Mouse (Mus musculus): ENCODE results near the gene Mtg1. TPM values are rescaled to one million over a fixed set of nuclear protein-coding genes. Genes with fewer than 3 reads are reported as not detected.
A peak's percentile ranks its signal among the peaks of the same experiment; 100 is the strongest.

Mtg1 gene
- polyA plus RNA-seq (2015; fragmentation: Nextera tagmentation; extraction: Ambion mirVana), result 15.4 and 17.0 TPM in 2 replicates

DNA sequence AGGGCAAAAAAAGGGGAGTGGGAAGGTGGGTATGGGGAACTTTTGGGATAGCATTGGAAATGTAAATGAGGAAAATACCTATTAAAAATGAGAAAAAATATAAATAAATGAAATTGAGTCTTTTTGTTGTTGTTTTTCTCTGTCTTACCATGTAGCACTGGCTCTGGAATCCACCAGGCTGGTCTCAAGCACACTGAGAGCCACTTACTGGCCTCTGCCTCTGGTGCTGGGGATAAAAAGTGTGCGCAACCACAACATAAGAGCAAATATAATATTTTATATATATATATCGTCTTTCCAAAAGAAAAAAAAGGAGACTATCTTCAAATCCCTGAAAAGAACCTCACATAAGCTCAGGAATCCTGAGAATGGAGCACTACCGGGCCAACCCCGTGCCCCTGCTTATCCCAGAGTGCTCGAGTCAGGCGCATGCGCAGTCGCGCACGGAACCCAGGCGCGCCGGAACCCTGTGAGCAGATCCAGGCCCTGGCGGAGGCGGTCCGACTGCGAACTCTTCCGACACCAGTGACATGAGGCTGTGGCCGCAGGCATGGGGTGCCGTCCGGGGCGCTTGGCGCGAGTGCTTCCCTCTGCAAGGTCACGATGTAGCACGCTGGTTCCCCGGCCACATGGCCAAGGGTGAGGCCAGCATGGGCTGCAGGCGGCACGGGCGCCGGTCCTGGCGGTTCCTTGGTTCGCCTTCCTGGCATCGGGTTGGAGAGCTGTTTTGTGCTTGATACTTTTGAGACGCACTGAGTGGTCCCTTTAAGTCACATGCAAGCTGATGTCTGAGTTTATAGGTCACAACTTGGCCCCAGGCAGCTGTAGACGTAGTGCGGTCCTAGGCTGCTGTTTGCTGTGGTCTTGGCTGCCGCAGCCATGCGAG, at the start of gene Mtg1:
Mtg1 (plus strand) TSS at position 430 of the 886 bp plus-strand sequence.
- H3K27ac ChIP-seq (replicated peaks), result peak within 1 kb of the TSS; percentile 67
- H3K9ac ChIP-seq, result peak within 1 kb of the TSS; percentile 74
- H3K4me2 ChIP-seq, result peak within 1 kb of the TSS; percentile 79
- no peaks in the 10 kb centered on the region for H3K27me3 ChIP-seq
- peak within 1 kb of the TSS; percentile 76 for H3K4me3 ChIP-seq (replicated peaks)
- WGBS (ENCODE audit: insufficient replicate concordance), result 2% methylated on average over 39 of the region's 39 CpGs
- ATAC-seq (ENCODE audit: insufficient read depth), result peak; percentile 97
- H3K4me1 ChIP-seq (replicated peaks), result peaks cover 14% of the 10 kb centered on the region
- no peaks in the 10 kb centered on the region for H3K9me3 ChIP-seq (replicated peaks)
- no peaks in the 10 kb centered on the region for H3K36me3 ChIP-seq (replicated peaks)

DNA sequence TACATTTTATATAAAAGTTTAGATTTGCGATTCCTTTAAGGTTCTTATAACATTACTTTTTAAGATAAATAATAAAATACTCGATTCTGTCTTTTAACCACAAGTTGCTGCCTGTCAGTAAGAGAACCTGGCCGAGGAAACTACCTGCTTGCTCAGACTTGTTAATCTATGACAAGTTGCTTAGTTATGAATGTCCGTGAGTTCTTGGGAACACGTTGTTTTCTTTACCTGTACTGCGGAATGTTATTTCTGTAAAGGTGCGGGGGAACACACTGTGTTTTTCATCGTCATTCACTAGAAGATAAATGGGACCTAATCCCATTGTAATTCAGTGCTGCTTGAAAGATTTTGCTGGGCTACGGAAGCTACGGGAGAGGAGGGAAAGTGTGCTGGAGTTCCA, 46.8 kb upstream of the Mtg1 start:
- no peak for ATAC-seq (ENCODE audit: insufficient read depth)
- Histone ChIP-seq H3K4me2 (no peak overlapping the region), H3K9ac (no peak overlapping the region), H3K27ac (replicated peaks) (no peak overlapping the region), H3K27me3 (no peaks in the 10 kb centered on the region), H3K9me3 (replicated peaks) (no peaks in the 10 kb centered on the region), H3K36me3 (replicated peaks) (no peaks in the 10 kb centered on the region), H3K4me1 (replicated peaks) (no peaks in the 10 kb centered on the region), H3K4me3 (replicated peaks) (no peak overlapping the region)
- WGBS (ENCODE audit: insufficient replicate concordance), result 74% methylated on average over 10 of the region's 10 CpGs

DNA sequence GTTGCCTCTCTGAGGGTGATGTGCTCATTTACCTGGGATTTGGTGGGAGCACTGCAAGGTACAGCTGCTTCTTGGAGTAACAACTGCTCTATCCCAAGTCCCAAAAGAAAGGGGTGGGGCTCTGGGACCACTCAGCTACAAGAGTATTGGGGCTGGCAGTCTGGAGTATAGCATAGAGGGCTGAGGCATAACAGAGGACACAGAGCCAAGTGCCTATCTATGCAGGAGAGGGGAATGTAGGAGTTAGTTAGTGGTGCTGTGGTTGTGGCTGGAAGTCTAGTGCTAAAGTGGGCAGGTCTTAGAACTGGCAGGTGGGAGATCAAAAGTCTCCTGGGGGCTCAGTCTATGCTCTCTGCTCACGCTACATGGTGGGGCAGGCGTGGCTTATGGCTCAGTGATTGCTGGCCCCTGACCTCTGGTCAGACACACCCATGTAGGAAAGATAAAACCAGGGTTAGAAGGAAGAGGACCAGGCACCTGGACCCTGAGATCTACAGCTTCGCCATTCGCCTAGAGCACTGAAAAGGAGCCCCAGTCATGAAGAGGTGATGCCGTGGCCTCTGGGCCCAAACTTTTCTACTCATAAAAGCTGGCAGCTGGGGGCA, 44.3 kb upstream of the Mtg1 start, which contains the start of gene Prap1:
Prap1 (plus strand) TSS at position 472 of the 605 bp plus-strand sequence.
- H3K36me3 ChIP-seq (replicated peaks), result no peaks in the 10 kb centered on the region
- no peaks in the 10 kb centered on the region for H3K27me3 ChIP-seq
- H3K4me1 ChIP-seq (replicated peaks), result no peaks in the 10 kb centered on the region
- H3K4me3 ChIP-seq (replicated peaks), result no peak within 1 kb of the TSS
- no peak within 1 kb of the TSS for H3K9ac ChIP-seq
- no peak within 1 kb of the TSS for H3K27ac ChIP-seq (replicated peaks)
- no peaks in the 10 kb centered on the region for H3K9me3 ChIP-seq (replicated peaks)
- H3K4me2 ChIP-seq, result no peak within 1 kb of the TSS
- no peak for ATAC-seq (ENCODE audit: insufficient read depth)
- WGBS (ENCODE audit: insufficient replicate concordance), result 58% methylated on average over 5 of the region's 5 CpGs

DNA sequence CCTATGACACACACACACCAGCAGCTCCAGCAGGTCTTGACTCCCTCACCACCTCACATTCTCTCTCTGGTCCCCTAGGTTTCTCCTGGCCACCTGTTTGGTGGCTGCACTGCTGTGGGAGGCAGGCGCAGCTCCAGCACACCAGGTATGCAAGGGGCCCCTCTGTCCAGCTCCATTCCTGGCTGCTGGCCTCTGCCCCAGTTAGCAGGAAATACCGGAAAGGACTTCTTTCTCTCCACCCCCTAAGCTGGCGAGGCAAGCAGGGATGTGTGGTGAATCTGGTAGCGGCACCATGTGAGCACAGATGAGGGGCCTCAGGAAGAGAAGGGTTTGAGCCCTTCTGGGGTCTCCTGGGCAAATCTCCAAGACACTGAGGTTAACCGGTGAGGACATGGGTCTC, 42.4 kb upstream of the Mtg1 start:
- Histone ChIP-seq H3K9ac (no peak overlapping the region), H3K27me3 (no peaks in the 10 kb centered on the region), H3K27ac (replicated peaks) (no peak overlapping the region), H3K9me3 (replicated peaks) (no peaks in the 10 kb centered on the region), H3K4me3 (replicated peaks) (no peak overlapping the region), H3K36me3 (replicated peaks) (no peaks in the 10 kb centered on the region), H3K4me1 (replicated peaks) (no peaks in the 10 kb centered on the region), H3K4me2 (no peak overlapping the region)
- ATAC-seq (ENCODE audit: insufficient read depth), result no peak
- WGBS (ENCODE audit: insufficient replicate concordance), result 56% methylated on average over 5 of the region's 5 CpGs

DNA sequence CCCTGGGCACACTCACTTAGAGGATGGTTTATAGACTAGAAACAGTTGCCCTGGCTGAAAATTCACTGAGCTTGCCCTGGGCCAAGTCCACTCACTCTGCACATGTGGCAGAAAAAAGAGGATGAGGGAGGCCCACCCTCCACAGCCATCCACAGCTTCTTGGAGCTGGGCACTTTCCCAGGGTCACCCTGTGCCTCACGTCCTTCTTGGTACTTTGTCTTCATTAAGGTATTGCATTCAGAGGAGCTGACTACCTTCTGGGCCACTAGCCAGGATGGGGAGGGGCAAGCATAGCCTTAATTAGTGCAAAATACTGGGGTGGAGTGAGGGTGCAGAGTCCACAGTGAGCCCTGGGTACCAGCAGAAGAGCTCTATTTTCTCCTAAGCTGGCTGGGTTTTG, 41.8 kb upstream of the Mtg1 start:
- WGBS (ENCODE audit: insufficient replicate concordance), result 47% methylated on average over 1 of the region's 1 CpGs

DNA sequence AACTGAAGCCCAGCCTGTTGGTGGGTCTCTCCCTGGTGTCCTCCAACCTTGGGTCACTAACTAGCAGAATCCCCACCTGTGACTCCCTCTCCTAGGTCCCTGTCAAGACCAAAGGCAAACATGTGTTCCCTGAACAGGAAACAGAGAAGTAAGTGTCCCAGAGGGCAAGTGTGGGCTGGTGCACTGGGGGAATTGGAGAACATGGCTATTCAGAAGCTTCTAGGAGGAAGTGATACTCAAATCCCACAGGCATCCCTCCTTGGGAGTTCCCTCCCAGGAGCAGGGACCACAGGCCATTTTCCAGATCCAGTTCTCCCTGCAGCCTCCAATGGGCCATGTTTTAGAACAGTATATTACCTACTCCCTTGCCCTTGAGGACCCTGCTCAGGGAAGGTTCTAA, 41.3 kb upstream of the Mtg1 start:
- Histone ChIP-seq H3K4me1 (replicated peaks) (0 out of 2 replicates have a peak, but pooled peaks cover under 1% of the 10 kb centered on the region), H3K36me3 (replicated peaks) (no peaks in the 10 kb centered on the region), H3K4me2 (no peak overlapping the region), H3K4me3 (replicated peaks) (no peak overlapping the region), H3K9ac (no peak overlapping the region), H3K9me3 (replicated peaks) (no peaks in the 10 kb centered on the region), H3K27ac (replicated peaks) (no peak overlapping the region), H3K27me3 (no peaks in the 10 kb centered on the region)
- no peak for ATAC-seq (ENCODE audit: insufficient read depth)

More for the DNA sequence above, 41.8 kb upstream of the Mtg1 start:
- Histone ChIP-seq H3K27me3 (no peaks in the 10 kb centered on the region), H3K36me3 (replicated peaks) (no peaks in the 10 kb centered on the region), H3K4me2 (no peak overlapping the region), H3K27ac (replicated peaks) (no peak overlapping the region), H3K9me3 (replicated peaks) (no peaks in the 10 kb centered on the region), H3K4me1 (replicated peaks) (no peaks in the 10 kb centered on the region), H3K9ac (no peak overlapping the region), H3K4me3 (replicated peaks) (no peak overlapping the region)
- no peak for ATAC-seq (ENCODE audit: insufficient read depth)

DNA sequence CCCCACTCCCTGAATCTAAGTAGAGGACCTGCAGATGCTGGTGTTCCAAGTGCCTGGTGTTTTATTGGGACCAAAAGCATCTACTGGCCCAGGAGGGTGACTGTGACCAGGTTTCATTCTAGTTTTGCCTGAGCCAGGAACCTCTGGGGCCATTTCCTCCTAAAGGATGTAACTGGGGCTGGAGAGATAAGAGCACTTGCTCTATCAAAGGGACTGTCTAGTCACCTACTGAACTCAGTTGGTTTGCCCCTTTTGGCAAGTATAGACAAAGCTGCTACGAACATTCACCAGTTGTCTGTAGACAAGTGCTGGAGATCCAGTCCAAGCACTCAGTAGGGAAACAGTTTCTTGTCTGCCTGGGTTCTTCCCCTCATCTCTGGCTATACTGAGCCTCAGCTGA, 38.9 kb upstream of the Mtg1 start:
- Histone ChIP-seq H3K4me2 (no peak overlapping the region), H3K4me3 (replicated peaks) (no peak overlapping the region), H3K9me3 (replicated peaks) (no peaks in the 10 kb centered on the region), H3K9ac (no peak overlapping the region), H3K36me3 (replicated peaks) (no peaks in the 10 kb centered on the region), H3K4me1 (replicated peaks) (peaks cover 18% of the 10 kb centered on the region), H3K27me3 (no peaks in the 10 kb centered on the region), H3K27ac (replicated peaks) (no peak overlapping the region)
- no peak for ATAC-seq (ENCODE audit: insufficient read depth)
- WGBS (ENCODE audit: insufficient replicate concordance), result 43% methylated on average over 1 of the region's 1 CpGs

DNA sequence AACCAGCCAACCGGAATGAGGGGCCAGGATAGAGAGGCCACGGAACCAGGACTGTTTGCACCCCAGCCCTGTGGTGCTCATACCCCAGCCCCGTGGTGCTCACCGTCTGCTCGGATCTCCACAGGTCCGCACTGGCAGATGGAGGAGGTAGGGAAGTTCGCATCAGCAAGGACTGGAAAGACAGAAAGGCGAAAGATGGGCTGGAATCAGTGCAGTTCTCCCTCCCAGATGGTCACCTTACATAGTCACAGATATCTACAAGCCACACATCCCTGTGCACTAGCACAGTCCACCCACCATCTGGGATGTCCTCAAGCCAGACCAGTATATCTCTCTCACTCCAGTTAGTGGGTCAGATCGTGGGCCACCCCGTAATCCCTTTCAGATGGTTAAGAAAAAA, 35.9 kb upstream of the Mtg1 start:
- Histone ChIP-seq H3K4me2 (peak overlapping the region; percentile 72), H3K27ac (replicated peaks) (no peak overlapping the region), H3K9ac (peak overlapping the region; percentile 4; the same call in 1 of the 2 replicates), H3K36me3 (replicated peaks) (peaks cover 9% of the 10 kb centered on the region), H3K4me3 (replicated peaks) (peak overlapping the region; percentile 46), H3K27me3 (no peaks in the 10 kb centered on the region), H3K4me1 (replicated peaks) (peaks cover 18% of the 10 kb centered on the region), H3K9me3 (replicated peaks) (no peaks in the 10 kb centered on the region)
- 80% methylated on average over 10 of the region's 10 CpGs for WGBS (ENCODE audit: insufficient replicate concordance)
- ATAC-seq (ENCODE audit: insufficient read depth), result no peak

DNA sequence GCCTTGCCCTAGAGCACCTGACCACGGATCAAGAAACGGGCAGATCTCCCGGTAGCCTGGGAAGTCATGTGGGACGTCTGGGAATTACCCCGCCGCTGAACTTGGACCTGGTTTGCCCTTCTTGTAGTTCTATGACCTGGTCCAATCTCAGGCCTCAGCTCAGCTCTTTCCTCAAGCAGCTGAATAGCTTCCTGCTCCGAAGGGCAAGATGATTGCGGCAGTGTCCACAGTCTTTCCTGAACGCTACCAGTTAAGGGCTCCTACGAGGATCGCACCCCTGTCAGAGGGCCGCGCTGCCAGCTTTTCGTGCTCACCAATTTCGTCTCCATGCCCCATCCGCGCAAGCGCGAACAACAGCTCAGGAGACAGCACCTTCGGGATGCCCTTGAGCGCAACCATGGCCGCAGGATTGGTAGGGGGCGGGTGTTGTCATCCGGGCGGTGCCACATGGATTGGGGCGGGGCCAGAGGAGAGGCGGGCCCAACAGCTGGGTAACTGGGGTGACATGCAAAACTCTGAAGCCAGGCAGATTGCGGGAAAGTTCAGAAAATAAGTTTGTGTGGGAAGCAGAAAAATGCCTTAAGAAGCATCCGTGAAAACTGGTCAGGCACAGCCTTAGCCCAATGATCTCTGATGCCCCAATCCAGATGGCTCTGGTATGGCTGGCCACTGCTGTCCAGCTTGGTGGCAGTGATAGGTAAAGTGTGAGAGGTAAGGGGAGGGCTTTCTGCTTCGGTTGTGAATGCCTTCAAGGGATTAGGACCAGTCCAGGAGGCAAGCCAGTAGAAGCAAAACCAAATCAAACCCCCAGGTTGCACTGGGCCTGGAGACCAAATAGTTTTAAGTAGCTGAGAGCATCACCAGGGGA, 35.1 kb upstream of the Mtg1 start, which contains the start of gene Fuom:
Fuom (minus strand) TSS at position 449 of the 868 bp plus-strand sequence.
- peak within 1 kb of the TSS; percentile 46 for H3K4me3 ChIP-seq (replicated peaks)
- no peaks in the 10 kb centered on the region for H3K27me3 ChIP-seq
- peak; percentile 82 for ATAC-seq (ENCODE audit: insufficient read depth)
- no peak within 1 kb of the TSS for H3K27ac ChIP-seq (replicated peaks)
- H3K9ac ChIP-seq, result peak within 1 kb of the TSS; percentile 4
- peak within 1 kb of the TSS; percentile 72 for H3K4me2 ChIP-seq
- peaks cover 14% of the 10 kb centered on the region for H3K36me3 ChIP-seq (replicated peaks)
- WGBS (ENCODE audit: insufficient replicate concordance), result 3% methylated on average over 30 of the region's 30 CpGs
- H3K4me1 ChIP-seq (replicated peaks), result peaks cover 18% of the 10 kb centered on the region
- no peaks in the 10 kb centered on the region for H3K9me3 ChIP-seq (replicated peaks)

DNA sequence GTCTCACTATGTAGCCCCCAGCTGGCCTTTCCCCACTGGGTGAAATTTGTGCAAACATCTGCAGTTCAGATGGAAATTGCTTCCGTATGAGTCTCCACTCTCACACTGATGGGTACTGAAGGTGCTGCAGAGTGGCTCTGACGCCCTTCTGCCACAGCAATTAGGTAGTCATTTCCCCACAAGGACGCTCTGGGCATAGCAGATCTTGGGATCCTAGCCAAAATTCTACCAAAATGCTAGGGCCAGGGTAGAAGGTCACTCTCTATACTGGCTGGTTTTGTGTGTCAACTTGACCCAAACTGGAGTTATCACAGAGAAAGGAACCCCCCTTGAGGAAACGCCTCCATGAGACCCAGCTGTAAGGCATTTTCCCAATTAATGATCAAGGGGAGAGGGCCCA, 33.4 kb upstream of the Mtg1 start:
- Histone ChIP-seq H3K36me3 (replicated peaks) (peaks cover 28% of the 10 kb centered on the region), H3K4me1 (replicated peaks) (peaks cover 18% of the 10 kb centered on the region), H3K4me3 (replicated peaks) (no peak overlapping the region), H3K27me3 (no peaks in the 10 kb centered on the region), H3K9ac (no peak overlapping the region), H3K27ac (replicated peaks) (no peak overlapping the region), H3K9me3 (replicated peaks) (no peaks in the 10 kb centered on the region), H3K4me2 (no peak overlapping the region)
- WGBS (ENCODE audit: insufficient replicate concordance), result 64% methylated on average over 4 of the region's 4 CpGs
- no peak for ATAC-seq (ENCODE audit: insufficient read depth)

DNA sequence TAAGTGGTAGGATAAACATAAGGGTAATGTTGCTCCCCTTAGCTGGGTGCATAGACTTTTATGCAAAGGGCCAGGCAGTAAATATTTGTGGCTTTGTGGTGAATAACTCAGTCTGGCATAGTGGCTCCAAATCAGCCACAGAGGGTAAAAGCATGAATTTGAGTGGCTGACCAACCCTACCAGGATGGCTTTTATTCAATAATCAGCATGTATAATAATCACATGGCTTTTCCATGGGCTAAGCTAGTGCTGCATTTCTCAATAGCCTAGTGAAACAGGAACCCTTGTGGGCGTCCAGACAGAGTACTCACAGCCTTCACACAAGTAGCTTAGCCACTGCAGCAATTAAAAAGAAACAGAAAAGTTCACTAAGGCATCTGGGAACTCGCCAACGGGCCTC, 25.4 kb upstream of the Mtg1 start:
- no peak overlapping the region for H3K4me2 ChIP-seq
- ATAC-seq (ENCODE audit: insufficient read depth), result no peak
- H3K27ac ChIP-seq (replicated peaks), result 0 out of 2 replicates have a peak overlapping the region, but pooled peaks have one; percentile 6
- H3K36me3 ChIP-seq (replicated peaks), result peaks cover 52% of the 10 kb centered on the region
- H3K4me1 ChIP-seq (replicated peaks), result peaks cover 17% of the 10 kb centered on the region
- WGBS (ENCODE audit: insufficient replicate concordance), result 49% methylated on average over 3 of the region's 3 CpGs
- no peaks in the 10 kb centered on the region for H3K27me3 ChIP-seq
- no peak overlapping the region for H3K4me3 ChIP-seq (replicated peaks)
- no peak overlapping the region for H3K9ac ChIP-seq
- H3K9me3 ChIP-seq (replicated peaks), result no peaks in the 10 kb centered on the region

Data from liver, embryonic 15.5 days (tissue).